7 mouse cellular contexts compared by ENCODE assay signal in genomic region chr8:47691303-47691702, GRCm38 (mm10). TPM values are rescaled to one million over a fixed set of nuclear protein-coding genes. Genes with fewer than 3 reads are reported as not detected.
DNase-seq lines count a peak whose midpoint lies in the region; ATAC-seq and TF ChIP-seq lines count a peak whose summit lies in the region.

No protein-coding gene starts in this region.

- WGBS in kidney, postnatal 0 days = 69% methylated on average over 7 of the region's 7 CpGs
- 52% methylated on average over 7 of the region's 7 CpGs for WGBS in embryonic facial prominence, embryonic 14.5 days
- 69% methylated on average over 7 of the region's 7 CpGs for WGBS in intestine, embryonic 14.5 days
- WGBS in midbrain, embryonic 15.5 days = 28% methylated on average over 7 of the region's 7 CpGs

- H3K36me3 ChIP-seq in kidney, postnatal 0 days (ENCODE audit: insufficient read depth, low read length) = no peaks in the 10 kb centered on the region
- H3K36me3 ChIP-seq in embryonic facial prominence, embryonic 14.5 days (ENCODE audit: control insufficient read depth, insufficient read depth, low read length) = no peaks in the 10 kb centered on the region
- no peaks in the 10 kb centered on the region for H3K36me3 ChIP-seq in intestine, embryonic 14.5 days (ENCODE audit: control insufficient read depth, insufficient read depth, low read length)
- H3K36me3 ChIP-seq in midbrain, embryonic 15.5 days (replicated peaks) = no peaks in the 10 kb centered on the region

- no peak overlapping the region for H3K27ac ChIP-seq in kidney, postnatal 0 days
- H3K27ac ChIP-seq in embryonic facial prominence, embryonic 14.5 days (replicated peaks; ENCODE audit: low read depth, low read length) = no peak overlapping the region
- no peak overlapping the region for H3K27ac ChIP-seq in intestine, embryonic 14.5 days (ENCODE audit: low read depth)
- H3K27ac ChIP-seq in midbrain, embryonic 15.5 days = no peak overlapping the region

- H3K27me3 ChIP-seq in kidney, postnatal 0 days (ENCODE audit: insufficient read depth, low read length) = no peaks in the 10 kb centered on the region
- H3K27me3 ChIP-seq in embryonic facial prominence, embryonic 14.5 days (replicated peaks; ENCODE audit: control insufficient read depth, insufficient read depth, low read length) = no peaks in the 10 kb centered on the region
- H3K27me3 ChIP-seq in intestine, embryonic 14.5 days (replicated peaks; ENCODE audit: control insufficient read depth, insufficient read depth, low read length) = no peaks in the 10 kb centered on the region
- H3K27me3 ChIP-seq in midbrain, embryonic 15.5 days (replicated peaks) = no peaks in the 10 kb centered on the region

- H3K4me1 ChIP-seq in kidney, postnatal 0 days (replicated peaks; ENCODE audit: insufficient read depth, low read length) = no peaks in the 10 kb centered on the region
- H3K4me1 ChIP-seq in embryonic facial prominence, embryonic 14.5 days (ENCODE audit: control insufficient read depth, insufficient read depth, low read length) = no peaks in the 10 kb centered on the region
- 0 out of 2 replicates have a peak, but pooled peaks cover 3% of the 10 kb centered on the region for H3K4me1 ChIP-seq in intestine, embryonic 14.5 days (replicated peaks; ENCODE audit: control insufficient read depth, insufficient read depth, low read length)
- peaks cover 6% of the 10 kb centered on the region for H3K4me1 ChIP-seq in midbrain, embryonic 15.5 days

- H3K4me2 ChIP-seq in kidney, postnatal 0 days (ENCODE audit: low read length) = peak overlapping the region; percentile 57
- H3K4me2 ChIP-seq in embryonic facial prominence, embryonic 14.5 days (ENCODE audit: low read depth, low read length) = peak overlapping the region; percentile 46
- H3K4me2 ChIP-seq in intestine, embryonic 14.5 days (ENCODE audit: low read length) = peak overlapping the region; percentile 50
- peak overlapping the region; percentile 43; the same call in 1 of the 2 replicates for H3K4me2 ChIP-seq in midbrain, embryonic 15.5 days

- TF ChIP-seq CTCF in kidney, postnatal 0 days (IDR thresholded peaks at IDR 0.05; ENCODE audit: low read depth) = no peak

- no peak for DNase-seq in kidney, postnatal 0 days (ENCODE audit: low spot score)
- DNase-seq in kidney, postnatal 14 days = no peak
- no peak for DNase-seq in embryonic facial prominence, embryonic 14.5 days (ENCODE audit: low spot score)
- DNase-seq in intestine, embryonic 14.5 days (ENCODE audit: low spot score) = no peak
- no peak for DNase-seq in layer of hippocampus, adult 8-10 months (ENCODE audit: low spot score in 2 of 2)

- no peak for ATAC-seq in kidney, postnatal 0 days (replicated peaks; ENCODE audit: low FRiP score, low read depth)
- no peak for ATAC-seq in embryonic facial prominence, embryonic 14.5 days (ENCODE audit: low read depth)
- ATAC-seq in intestine, embryonic 14.5 days (replicated peaks; ENCODE audit: low FRiP score, low TSS enrichment, low read depth) = no peak
- no peak for ATAC-seq in midbrain, embryonic 15.5 days (replicated peaks)
- ATAC-seq in cerebellum, adult (ENCODE audit: insufficient number of reproducible peaks, low FRiP score, low TSS enrichment) = no peak

- H3K9ac ChIP-seq in kidney, postnatal 0 days (ENCODE audit: low read depth, low read length) = 0 out of 2 replicates have a peak overlapping the region, but pooled peaks have one; percentile 28
- no peak overlapping the region for H3K9ac ChIP-seq in embryonic facial prominence, embryonic 14.5 days (ENCODE audit: low read depth, low read length)
- no peak overlapping the region for H3K9ac ChIP-seq in intestine, embryonic 14.5 days (ENCODE audit: low read length)
- H3K9ac ChIP-seq in midbrain, embryonic 15.5 days = no peak overlapping the region

- no peaks in the 10 kb centered on the region for H3K9me3 ChIP-seq in kidney, postnatal 0 days (replicated peaks; ENCODE audit: low read length)
- H3K9me3 ChIP-seq in embryonic facial prominence, embryonic 14.5 days (ENCODE audit: control insufficient read depth, low read length) = no peaks in the 10 kb centered on the region; the same call in 1 of the 2 replicates
- H3K9me3 ChIP-seq in intestine, embryonic 14.5 days (ENCODE audit: control insufficient read depth, low read length) = no peaks in the 10 kb centered on the region
- no peaks in the 10 kb centered on the region for H3K9me3 ChIP-seq in midbrain, embryonic 15.5 days

- no peak overlapping the region for H3K4me3 ChIP-seq in kidney, postnatal 0 days (replicated peaks; ENCODE audit: low read depth, low read length)
- H3K4me3 ChIP-seq in embryonic facial prominence, embryonic 14.5 days (ENCODE audit: low read depth, low read length) = peak overlapping the region; percentile 17; the same call in 1 of the 2 replicates
- H3K4me3 ChIP-seq in intestine, embryonic 14.5 days (ENCODE audit: low read depth, low read length) = no peak overlapping the region
- H3K4me3 ChIP-seq in midbrain, embryonic 15.5 days = no peak overlapping the region

RNA-seq across cellular contexts. Expression of gene Ing2, which starts 15.9 kb away (rescaled TPM):
- 15.8 and 19.8 TPM in 2 replicates for polyA plus RNA-seq in kidney, postnatal 0 days (2015; fragmentation: Nextera tagmentation; extraction: Ambion mirVana)
- 11.3 and 12.6 TPM in 2 replicates for polyA plus RNA-seq in embryonic facial prominence, embryonic 14.5 days (2014; fragmentation: Nextera tagmentation; extraction: Ambion mirVana)
- 11.5 and 14.3 TPM in 2 replicates for polyA plus RNA-seq in intestine, embryonic 14.5 days (2014; fragmentation: Nextera tagmentation; extraction: Ambion mirVana)
- polyA plus RNA-seq in midbrain, embryonic 15.5 days (2015; fragmentation: Nextera tagmentation; extraction: Ambion mirVana) = 6.1 and 6.2 TPM in 2 replicates
- total RNA-seq in layer of hippocampus, adult 8-10 months (2022) = 10 to 100 TPM; 31.9 to 36.6 (median 35.7) TPM

RNA-seq across cellular contexts. Expression of gene Cdkn2aip, which starts 22.4 kb away (rescaled TPM):
- polyA plus RNA-seq in kidney, postnatal 0 days (2015; fragmentation: Nextera tagmentation; extraction: Ambion mirVana) = 23.6 and 27.5 TPM in 2 replicates
- 16.5 and 21.0 TPM in 2 replicates for polyA plus RNA-seq in embryonic facial prominence, embryonic 14.5 days (2014; fragmentation: Nextera tagmentation; extraction: Ambion mirVana)
- 22.8 and 23.8 TPM in 2 replicates for polyA plus RNA-seq in intestine, embryonic 14.5 days (2014; fragmentation: Nextera tagmentation; extraction: Ambion mirVana)
- 35.1 and 35.8 TPM in 2 replicates for polyA plus RNA-seq in midbrain, embryonic 15.5 days (2015; fragmentation: Nextera tagmentation; extraction: Ambion mirVana)
- 10 to 100 TPM; 14.5 to 16.8 (median 16.2) TPM for total RNA-seq in layer of hippocampus, adult 8-10 months (2022)
